Mouse (Mus musculus): ENCODE measurements around the gene Abcc8. TPM values are rescaled to one million over a fixed set of nuclear protein-coding genes. Genes with fewer than 3 reads are reported as not detected.

Gene Abcc8
- polyA plus RNA-seq, 1 experiment from 2014 or later = 1.7 TPM

- Histone ChIP-seq H3K27me3 (peaks cover 16% of the 10 kb centered on the region), H3K9ac (replicated peaks) (no peak overlapping the region), H3K36me3 (no peaks in the 10 kb centered on the region), H3K9me3 (no peaks in the 10 kb centered on the region), H3K4me2 (replicated peaks) (no peak overlapping the region), H3K27ac (replicated peaks) (no peak overlapping the region), H3K4me1 (peaks cover 22% of the 10 kb centered on the region), H3K4me3 (no peak overlapping the region)
- ATAC-seq (ENCODE audit: low FRiP score, low read depth) = no peak
- 70% methylated on average over 9 of the region's 9 CpGs for WGBS
Observed at GRCm38 (mm10) chr7:46152819-46153351, 26.9 kb downstream of the Abcc8 start.

- Histone ChIP-seq H3K27ac (replicated peaks) (no peak overlapping the region), H3K9me3 (no peaks in the 10 kb centered on the region), H3K4me2 (replicated peaks) (no peak overlapping the region), H3K27me3 (no peaks in the 10 kb centered on the region), H3K4me1 (peaks cover 9% of the 10 kb centered on the region; the same call in 1 of the 2 replicates), H3K9ac (replicated peaks) (no peak overlapping the region), H3K36me3 (no peaks in the 10 kb centered on the region), H3K4me3 (no peak overlapping the region)
- ATAC-seq (ENCODE audit: low FRiP score, low read depth) = no peak
- 92% methylated on average over 7 of the region's 7 CpGs for WGBS
Observed at GRCm38 (mm10) chr7:46147417-46147816, 32.4 kb downstream of the Abcc8 start.

GRCm38 (mm10) chr7:46146675-46147308 is 33.0 kb downstream of the Abcc8 start:
- H3K9me3 ChIP-seq = no peaks in the 10 kb centered on the region
- H3K36me3 ChIP-seq = no peaks in the 10 kb centered on the region
- H3K27me3 ChIP-seq = no peaks in the 10 kb centered on the region
- no peak overlapping the region; the same call in 1 of the 2 replicates for H3K27ac ChIP-seq (replicated peaks)
- ATAC-seq (ENCODE audit: low FRiP score, low read depth) = no peak
- H3K4me2 ChIP-seq (replicated peaks) = no peak overlapping the region
- 77% methylated on average over 7 of the region's 7 CpGs for WGBS
- no peak overlapping the region for H3K4me3 ChIP-seq
- H3K9ac ChIP-seq (replicated peaks) = no peak overlapping the region
- H3K4me1 ChIP-seq = 0 out of 2 replicates have a peak, but pooled peaks cover 7% of the 10 kb centered on the region

- WGBS = 77% methylated on average over 8 of the region's 8 CpGs
- Histone ChIP-seq H3K27me3 (no peaks in the 10 kb centered on the region), H3K36me3 (no peaks in the 10 kb centered on the region), H3K4me3 (no peak overlapping the region), H3K9me3 (no peaks in the 10 kb centered on the region), H3K4me2 (replicated peaks) (no peak overlapping the region), H3K9ac (replicated peaks) (no peak overlapping the region), H3K4me1 (0 out of 2 replicates have a peak, but pooled peaks cover 7% of the 10 kb centered on the region), H3K27ac (replicated peaks) (no peak overlapping the region)
- ATAC-seq (ENCODE audit: low FRiP score, low read depth) = no peak
Observed at GRCm38 (mm10) chr7:46144061-46144460, 35.8 kb downstream of the Abcc8 start.

GRCm38 (mm10) chr7:46138329-46138930 is 41.4 kb downstream of the Abcc8 start:
- H3K27ac ChIP-seq (replicated peaks) = no peak overlapping the region
- ATAC-seq (ENCODE audit: low FRiP score, low read depth) = no peak
- peaks cover 16% of the 10 kb centered on the region; the same call in 1 of the 2 replicates for H3K27me3 ChIP-seq

GRCm38 (mm10) chr7:46133858-46134257 is 46.0 kb downstream of the Abcc8 start:
- Histone ChIP-seq H3K9me3 (no peaks in the 10 kb centered on the region), H3K4me1 (peaks cover 30% of the 10 kb centered on the region), H3K36me3 (no peaks in the 10 kb centered on the region), H3K4me3 (no peak overlapping the region), H3K4me2 (replicated peaks) (no peak overlapping the region), H3K27me3 (peaks cover 35% of the 10 kb centered on the region), H3K9ac (replicated peaks) (no peak overlapping the region), H3K27ac (replicated peaks) (no peak overlapping the region)
- ATAC-seq (ENCODE audit: low FRiP score, low read depth) = no peak
- 31% methylated on average over 7 of the region's 7 CpGs for WGBS

More at GRCm38 (mm10) chr7:46138329-46138930, 41.4 kb downstream of the Abcc8 start:
- H3K9me3 ChIP-seq = no peaks in the 10 kb centered on the region
- H3K4me3 ChIP-seq = no peak overlapping the region
- H3K4me1 ChIP-seq = peaks cover 14% of the 10 kb centered on the region
- no peak overlapping the region for H3K9ac ChIP-seq (replicated peaks)
- H3K4me2 ChIP-seq (replicated peaks) = no peak overlapping the region
- 51% methylated on average over 7 of the region's 7 CpGs for WGBS
- H3K36me3 ChIP-seq = no peaks in the 10 kb centered on the region

GRCm38 (mm10) chr7:46132229-46132628 is 47.6 kb downstream of the Abcc8 start:
- H3K4me3 ChIP-seq = no peak overlapping the region
- peaks cover 25% of the 10 kb centered on the region for H3K4me1 ChIP-seq
- H3K9me3 ChIP-seq = no peaks in the 10 kb centered on the region
- H3K27ac ChIP-seq (replicated peaks) = no peak overlapping the region
- no peak overlapping the region for H3K9ac ChIP-seq (replicated peaks)
- peaks cover 35% of the 10 kb centered on the region for H3K27me3 ChIP-seq
- ATAC-seq (ENCODE audit: low FRiP score, low read depth) = no peak
- H3K4me2 ChIP-seq (replicated peaks) = no peak overlapping the region
- WGBS = 88% methylated on average over 12 of the region's 12 CpGs
- H3K36me3 ChIP-seq = no peaks in the 10 kb centered on the region

GRCm38 (mm10) chr7:46131806-46132205 is 48.0 kb downstream of the Abcc8 start:
- Histone ChIP-seq H3K36me3 (no peaks in the 10 kb centered on the region), H3K27me3 (peaks cover 35% of the 10 kb centered on the region), H3K4me2 (replicated peaks) (no peak overlapping the region), H3K9me3 (no peaks in the 10 kb centered on the region), H3K27ac (replicated peaks) (no peak overlapping the region), H3K4me1 (peaks cover 25% of the 10 kb centered on the region), H3K4me3 (no peak overlapping the region), H3K9ac (replicated peaks) (no peak overlapping the region)
- ATAC-seq (ENCODE audit: low FRiP score, low read depth) = no peak
- 67% methylated on average over 8 of the region's 8 CpGs for WGBS

GRCm38 (mm10) chr7:46131266-46131665 is 48.6 kb downstream of the Abcc8 start:
- Histone ChIP-seq H3K36me3 (no peaks in the 10 kb centered on the region), H3K27me3 (peaks cover 31% of the 10 kb centered on the region), H3K4me1 (peaks cover 25% of the 10 kb centered on the region), H3K4me3 (no peak overlapping the region), H3K9me3 (no peaks in the 10 kb centered on the region), H3K4me2 (replicated peaks) (no peak overlapping the region), H3K9ac (replicated peaks) (no peak overlapping the region), H3K27ac (replicated peaks) (no peak overlapping the region)
- ATAC-seq (ENCODE audit: low FRiP score, low read depth) = no peak
- WGBS = 21% methylated on average over 3 of the region's 3 CpGs

GRCm38 (mm10) chr7:46130723-46131122 is 49.1 kb downstream of the Abcc8 start:
- WGBS = 77% methylated on average over 7 of the region's 7 CpGs
- H3K4me1 ChIP-seq = peaks cover 25% of the 10 kb centered on the region

GRCm38 (mm10) chr7:46129463-46130179 is 50.2 kb downstream of the Abcc8 start:
- WGBS = 43% methylated on average over 7 of the region's 7 CpGs

More at GRCm38 (mm10) chr7:46130723-46131122, 49.1 kb downstream of the Abcc8 start:
- H3K27me3 ChIP-seq = peaks cover 26% of the 10 kb centered on the region
- H3K27ac ChIP-seq (replicated peaks) = no peak overlapping the region
- no peaks in the 10 kb centered on the region for H3K36me3 ChIP-seq
- no peak overlapping the region for H3K9ac ChIP-seq (replicated peaks)
- no peak overlapping the region for H3K4me3 ChIP-seq
- H3K4me2 ChIP-seq (replicated peaks) = no peak overlapping the region
- H3K9me3 ChIP-seq = no peaks in the 10 kb centered on the region
- no peak for ATAC-seq (ENCODE audit: low FRiP score, low read depth)

GRCm38 (mm10) chr7:46128196-46128595 is 51.6 kb downstream of the Abcc8 start:
- Histone ChIP-seq H3K27ac (replicated peaks) (no peak overlapping the region), H3K9ac (replicated peaks) (no peak overlapping the region)
- ATAC-seq (ENCODE audit: low FRiP score, low read depth) = no peak

More at GRCm38 (mm10) chr7:46129463-46130179, 50.2 kb downstream of the Abcc8 start:
- no peaks in the 10 kb centered on the region for H3K9me3 ChIP-seq
- H3K4me2 ChIP-seq (replicated peaks) = no peak overlapping the region
- no peak for ATAC-seq (ENCODE audit: low FRiP score, low read depth)
- no peak overlapping the region for H3K27ac ChIP-seq (replicated peaks)
- H3K9ac ChIP-seq (replicated peaks) = no peak overlapping the region
- no peak overlapping the region for H3K4me3 ChIP-seq
- peaks cover 24% of the 10 kb centered on the region for H3K4me1 ChIP-seq
- H3K27me3 ChIP-seq = peaks cover 24% of the 10 kb centered on the region
- no peaks in the 10 kb centered on the region for H3K36me3 ChIP-seq

More at GRCm38 (mm10) chr7:46128196-46128595, 51.6 kb downstream of the Abcc8 start:
- Histone ChIP-seq H3K36me3 (no peaks in the 10 kb centered on the region), H3K4me1 (peaks cover 16% of the 10 kb centered on the region; the same call in 1 of the 2 replicates), H3K27me3 (peaks cover 17% of the 10 kb centered on the region; the same call in 1 of the 2 replicates), H3K9me3 (no peaks in the 10 kb centered on the region), H3K4me3 (no peak overlapping the region), H3K4me2 (replicated peaks) (no peak overlapping the region)
- WGBS = 58% methylated on average over 7 of the region's 7 CpGs

Data from midbrain, embryonic 12.5 days (tissue).